Mouse (Mus musculus) embryonic facial prominence, embryonic 11.5 days (tissue): ENCODE results near the gene Pla2g2f. TPM values are rescaled to one million over a fixed set of nuclear protein-coding genes. Genes with fewer than 3 reads are reported as not detected.
A peak's percentile ranks its signal among the peaks of the same experiment; 100 is the strongest.

ENCODE experiments used
- ATAC-seq: fragments of 200-750 bp; cut with Nextera tagmentation; replicated peaks from 2 replicates; pipeline ENCODE4 v1.8.0; 2017; ENCODE audit warnings: low read depth; ENCODE audit not compliant: insufficient number of reproducible peaks, low FRiP score, low TSS enrichment
- DNase-seq: peaks from one replicate; pipeline ENCODE4 v3.0.0-alpha.2; 2015; ENCODE audit warnings: low spot score
- H3K27ac ChIP-seq: fragments of 300-500 bp; sonication (generic); replicated peaks from 2 replicates; pipeline ENCODE4 v1.5.1; 2014; ENCODE audit warnings: mild to moderate bottlenecking, low read depth, low read length, control low read depth
- H3K27me3 ChIP-seq: fragments of 300-500 bp; sonication (generic); 2 replicates; pipeline ENCODE4 v1.6.1; 2014; ENCODE audit warnings: mild to moderate bottlenecking, low read length, moderate library complexity, mixed read lengths; ENCODE audit not compliant: control insufficient read depth, insufficient read depth
- H3K36me3 ChIP-seq: fragments of 300-500 bp; sonication (generic); replicated peaks from 2 replicates; pipeline ENCODE4 v1.6.1; 2014; ENCODE audit warnings: low read depth, mild to moderate bottlenecking, low read length, moderate library complexity, mixed read lengths; ENCODE audit not compliant: control insufficient read depth, insufficient read depth
- H3K4me1 ChIP-seq: fragments of 300-500 bp; sonication (generic); 2 replicates; pipeline ENCODE4 v1.6.1; 2014; ENCODE audit warnings: low read length, mixed read lengths; ENCODE audit not compliant: control insufficient read depth, insufficient read depth
- H3K4me2 ChIP-seq: fragments of 300-500 bp; sonication (generic); 2 replicates; pipeline ENCODE4 v1.6.1; 2014; ENCODE audit warnings: low read depth, mild to moderate bottlenecking, control low read depth, low read length, moderate library complexity
- H3K4me3 ChIP-seq: fragments of 300-500 bp; sonication (generic); 2 replicates; pipeline ENCODE4 v1.5.1; 2014; ENCODE audit warnings: low read depth, low read length, control low read depth
- H3K9ac ChIP-seq: fragments of 300-500 bp; sonication (generic); replicated peaks from 2 replicates; pipeline ENCODE4 v1.6.1; 2014; ENCODE audit warnings: mild to moderate bottlenecking, control low read depth, low read length
- H3K9me3 ChIP-seq: fragments of 300-500 bp; sonication (generic); replicated peaks from 2 replicates; pipeline ENCODE4 v1.6.1; 2016; ENCODE audit warnings: mild to moderate bottlenecking, low read length, inconsistent platforms, mixed read lengths; ENCODE audit not compliant: control insufficient read depth
- WGBS: fragments of 180-500 bp; shearing (Covaris S2); extraction: QIAGEN DNeasy Blood & Tissue Kit; methylation state at CpG from one replicate; pipeline ENCODE4 v1.1.7; 2014; 5-methylcytosine and 5-hydroxymethylcytosine counted together
- polyA plus RNA-seq: library from polyadenylated mRNA; unstranded; fragments of >200 nt; fragmentation: Nextera tagmentation; extraction: Ambion mirVana; gene quantifications from 2 replicates; pipeline ENCODE4 v1.2.1, GENCODE M21; 2014

Pla2g2f gene
- polyA plus RNA-seq, 1 experiment from 2014 or later: not detected

DNA sequence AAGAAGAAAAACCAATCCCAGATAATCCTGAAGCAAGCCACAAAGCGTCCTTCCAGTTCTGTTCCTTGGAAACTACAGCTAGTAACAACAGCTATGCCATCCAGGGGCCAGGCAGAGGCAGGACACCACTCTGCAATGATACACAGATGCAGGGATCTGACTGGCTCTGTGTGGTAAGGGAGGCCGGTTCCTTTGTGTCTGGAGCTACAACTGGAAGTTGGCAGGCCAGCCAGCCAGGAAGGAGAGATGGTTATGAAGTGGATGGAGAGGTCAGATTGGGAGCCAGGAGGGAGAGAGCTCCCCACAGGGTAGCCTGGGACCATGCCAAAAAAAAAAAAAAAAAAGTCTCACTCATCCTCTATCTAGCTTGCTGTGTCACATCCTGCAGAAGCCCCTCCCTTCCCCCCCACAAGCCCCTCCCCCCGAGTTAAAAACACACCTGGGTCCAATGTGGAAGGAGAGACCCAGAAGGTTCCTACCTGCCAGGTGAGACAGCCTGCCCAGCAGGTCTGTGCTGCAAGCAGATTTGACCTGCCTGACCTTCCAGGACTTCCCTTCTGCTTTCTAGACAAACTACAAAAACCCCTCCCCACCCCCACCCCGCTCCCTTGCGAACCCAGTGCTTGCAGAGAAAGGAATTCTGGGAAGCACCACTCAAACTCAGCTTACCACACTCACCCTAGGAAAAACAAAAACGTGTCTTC is 39.2 kb upstream of the Pla2g2f start:
- Histone ChIP-seq H3K27me3 (no peaks in the 10 kb centered on the region), H3K27ac (no peak overlapping the region), H3K9ac (no peak overlapping the region), H3K4me1 (no peaks in the 10 kb centered on the region), H3K4me2 (no peak overlapping the region), H3K4me3 (no peak overlapping the region), H3K36me3 (no peaks in the 10 kb centered on the region), H3K9me3 (no peaks in the 10 kb centered on the region)
- ATAC-seq (no peak), DNase-seq (no peak)
- 50% methylated on average over 6 of the region's 6 CpGs for WGBS

- no peaks in the 10 kb centered on the region for H3K36me3 ChIP-seq
- no peak overlapping the region for H3K9ac ChIP-seq
- H3K27me3 ChIP-seq: no peaks in the 10 kb centered on the region
- WGBS: 84% methylated on average over 6 of the region's 6 CpGs
- no peak overlapping the region for H3K27ac ChIP-seq
- H3K4me2 ChIP-seq: no peak overlapping the region
- H3K4me3 ChIP-seq: no peak overlapping the region
- ATAC-seq (no peak), DNase-seq (no peak)
- H3K4me1 ChIP-seq: no peaks in the 10 kb centered on the region
- no peaks in the 10 kb centered on the region for H3K9me3 ChIP-seq
These were observed 36.9 kb upstream of the Pla2g2f start for GRCm38 (mm10) chr4:138794344-138794743.

DNA sequence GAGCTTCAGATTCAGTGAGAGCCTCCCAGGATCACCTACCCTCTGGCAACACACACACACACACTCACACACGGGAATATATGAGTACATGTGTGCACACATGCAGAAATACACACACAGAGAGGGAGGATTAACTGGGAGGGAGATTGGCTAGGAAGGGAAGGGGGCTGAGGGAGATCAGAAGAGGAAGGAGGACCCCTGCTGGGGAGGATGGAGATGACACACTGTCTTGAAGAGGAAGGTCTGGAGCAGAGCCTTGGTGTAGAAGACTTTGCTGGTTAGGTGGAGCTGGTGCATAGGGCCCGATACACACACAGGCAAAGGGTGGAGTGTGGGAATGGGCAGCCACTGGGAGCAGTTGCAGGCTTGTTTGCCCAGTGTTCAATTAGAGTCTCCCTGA is 35.9 kb upstream of the Pla2g2f start:
- H3K4me3 ChIP-seq: no peak overlapping the region
- H3K9me3 ChIP-seq: no peaks in the 10 kb centered on the region
- H3K4me2 ChIP-seq: no peak overlapping the region
- no peak for ATAC-seq
- 67% methylated on average over 2 of the region's 2 CpGs for WGBS
- DNase-seq: peak; percentile 42
- H3K36me3 ChIP-seq: no peaks in the 10 kb centered on the region
- H3K27me3 ChIP-seq: no peaks in the 10 kb centered on the region
- no peak overlapping the region for H3K9ac ChIP-seq
- H3K4me1 ChIP-seq: no peaks in the 10 kb centered on the region
- H3K27ac ChIP-seq: no peak overlapping the region

DNA sequence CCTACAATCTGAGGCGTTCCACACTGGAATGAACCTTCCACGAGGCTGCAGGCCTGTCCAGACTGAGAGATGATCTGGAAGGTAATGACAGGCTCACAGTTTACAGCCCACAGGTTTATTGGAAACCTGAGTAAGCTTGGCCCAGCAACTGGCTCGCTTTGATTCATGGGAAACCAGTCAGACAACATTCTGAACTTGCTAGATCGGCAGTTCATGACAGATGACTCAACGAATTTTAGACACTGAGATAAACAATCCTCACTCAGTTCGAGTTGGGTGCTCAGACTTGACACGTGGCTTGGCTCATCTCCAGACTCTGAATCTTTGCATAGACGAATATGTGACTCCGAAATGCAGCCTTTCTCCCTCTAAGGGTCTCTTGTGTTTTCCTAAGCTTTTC is 35.2 kb upstream of the Pla2g2f start:
- Histone ChIP-seq H3K4me2 (no peak overlapping the region), H3K4me3 (no peak overlapping the region), H3K9ac (no peak overlapping the region), H3K27me3 (no peaks in the 10 kb centered on the region), H3K9me3 (no peaks in the 10 kb centered on the region), H3K4me1 (no peaks in the 10 kb centered on the region), H3K36me3 (no peaks in the 10 kb centered on the region), H3K27ac (no peak overlapping the region)
- ATAC-seq (no peak), DNase-seq (peak; percentile 56)
- 65% methylated on average over 9 of the region's 9 CpGs for WGBS

DNA sequence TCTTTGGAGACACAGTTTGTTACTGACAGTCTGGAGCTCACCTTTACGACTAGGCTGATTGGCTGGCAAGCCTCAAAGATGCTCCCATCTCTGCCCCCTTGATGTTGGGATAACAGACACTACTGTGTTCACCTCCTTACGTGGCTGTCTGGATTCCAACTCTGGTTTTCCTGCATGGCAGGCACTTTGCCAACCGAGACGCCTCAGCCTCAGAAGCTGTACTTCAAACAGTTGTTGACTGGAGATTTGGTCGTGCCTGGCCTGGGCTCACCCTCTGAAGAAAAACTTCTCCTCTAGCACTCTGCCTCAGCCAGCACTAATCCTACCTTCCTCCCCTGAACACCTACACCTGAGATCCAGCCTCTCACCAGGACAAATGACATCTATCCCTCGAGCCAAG is 34.0 kb upstream of the Pla2g2f start:
- Histone ChIP-seq H3K9ac (no peak overlapping the region), H3K4me3 (no peak overlapping the region), H3K4me1 (no peaks in the 10 kb centered on the region), H3K36me3 (no peaks in the 10 kb centered on the region), H3K4me2 (no peak overlapping the region), H3K9me3 (no peaks in the 10 kb centered on the region), H3K27me3 (no peaks in the 10 kb centered on the region), H3K27ac (no peak overlapping the region)
- WGBS: 76% methylated on average over 6 of the region's 6 CpGs
- no peak for DNase-seq
- no peak for ATAC-seq

DNA sequence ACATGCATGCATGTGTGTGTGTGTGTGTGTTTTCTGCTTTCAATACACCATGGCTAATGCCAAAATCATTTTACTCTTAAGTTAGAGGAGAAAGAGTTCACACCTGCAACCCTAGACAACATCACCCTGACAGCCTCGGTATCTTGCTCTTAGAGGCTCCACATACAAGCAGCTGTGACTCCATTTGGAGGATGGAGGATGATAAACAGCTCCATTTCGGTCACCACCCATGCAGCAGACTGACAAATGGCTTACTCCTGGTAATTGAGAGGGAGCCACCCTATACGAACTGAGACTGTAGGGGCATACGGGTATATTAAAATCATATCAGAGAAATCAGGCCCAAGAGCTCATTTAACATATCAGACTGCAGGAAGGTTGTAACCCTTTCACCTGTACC is 31.0 kb upstream of the Pla2g2f start:
- WGBS: 80% methylated on average over 4 of the region's 4 CpGs
- no peak overlapping the region for H3K27ac ChIP-seq
- no peaks in the 10 kb centered on the region for H3K9me3 ChIP-seq
- ATAC-seq (no peak), DNase-seq (no peak)
- H3K36me3 ChIP-seq: no peaks in the 10 kb centered on the region
- H3K27me3 ChIP-seq: no peaks in the 10 kb centered on the region
- H3K4me1 ChIP-seq: no peaks in the 10 kb centered on the region
- H3K4me2 ChIP-seq: no peak overlapping the region
- no peak overlapping the region for H3K9ac ChIP-seq
- H3K4me3 ChIP-seq: no peak overlapping the region

DNA sequence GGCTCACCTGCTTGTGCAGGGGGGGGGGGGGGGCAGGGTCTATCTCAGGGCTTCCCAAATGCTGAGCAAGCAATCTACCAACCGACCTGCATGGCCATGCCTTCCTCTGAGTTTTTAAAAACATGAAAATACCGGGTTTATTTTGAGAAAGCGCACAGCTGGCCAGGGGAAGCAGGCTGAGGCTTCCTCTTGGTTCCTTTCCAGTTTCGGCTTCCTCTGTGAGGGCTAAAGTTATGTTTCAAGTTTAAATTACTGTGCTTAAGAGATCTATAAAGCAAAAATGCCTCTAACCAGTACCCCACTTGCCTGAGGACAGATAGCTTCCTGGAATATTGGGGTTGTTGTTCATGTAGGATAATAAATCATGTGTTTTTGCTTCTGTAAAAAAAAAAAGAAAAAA is 28.7 kb upstream of the Pla2g2f start:
- Histone ChIP-seq H3K27me3 (no peaks in the 10 kb centered on the region), H3K9ac (no peak overlapping the region), H3K4me3 (no peak overlapping the region), H3K4me2 (no peak overlapping the region), H3K4me1 (no peaks in the 10 kb centered on the region), H3K36me3 (no peaks in the 10 kb centered on the region), H3K9me3 (no peaks in the 10 kb centered on the region), H3K27ac (no peak overlapping the region)
- ATAC-seq (no peak), DNase-seq (no peak)
- 75% methylated on average over 4 of the region's 4 CpGs for WGBS

DNA sequence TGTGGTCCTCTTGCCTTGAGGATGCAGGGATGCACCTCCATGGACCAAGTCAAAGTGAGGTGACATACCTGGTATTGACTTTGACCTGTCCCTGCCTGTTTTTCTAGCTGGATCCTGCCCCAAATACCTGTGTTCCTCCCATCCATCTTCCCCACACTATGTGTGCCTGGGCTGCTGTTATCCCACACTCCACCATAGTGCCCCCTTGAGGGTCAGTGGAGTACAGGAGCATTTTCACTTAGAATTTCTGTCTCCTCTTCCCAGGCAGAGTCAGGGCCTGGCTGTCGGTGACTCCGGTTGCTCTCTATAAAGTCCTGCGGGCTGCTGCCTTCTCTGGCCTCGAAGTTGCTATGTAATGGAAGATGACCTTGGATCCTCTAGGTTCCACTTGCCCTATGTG is 28.3 kb upstream of the Pla2g2f start:
- H3K4me2 ChIP-seq: no peak overlapping the region
- H3K9ac ChIP-seq: no peak overlapping the region

More for the DNA sequence above, 28.3 kb upstream of the Pla2g2f start:
- ATAC-seq: no peak
- no peaks in the 10 kb centered on the region for H3K4me1 ChIP-seq
- H3K4me3 ChIP-seq: no peak overlapping the region
- WGBS: 65% methylated on average over 4 of the region's 4 CpGs
- no peak for DNase-seq
- H3K9me3 ChIP-seq: no peaks in the 10 kb centered on the region
- no peaks in the 10 kb centered on the region for H3K36me3 ChIP-seq
- no peak overlapping the region for H3K27ac ChIP-seq
- H3K27me3 ChIP-seq: no peaks in the 10 kb centered on the region
